Mouse (Mus musculus) hindbrain, embryonic 14.5 days (tissue): ENCODE measurements around the gene B2m. TPM values are rescaled to one million over a fixed set of nuclear protein-coding genes. Genes with fewer than 3 reads are reported as not detected.

Experiments
- ATAC-seq: fragments of 200-750 bp; cut with Nextera tagmentation; 2 replicates; pipeline ENCODE4 v1.8.0; 2017; ENCODE audit warnings: moderate number of reproducible peaks, mild to moderate bottlenecking, moderate TSS enrichment, moderate library complexity; ENCODE audit not compliant: low FRiP score
- DNase-seq: peaks from one replicate; pipeline ENCODE4 v3.0.0-alpha.2; 2015; ENCODE audit warnings: low spot score
- H3K27ac ChIP-seq: fragments of 300-500 bp; sonication (generic); 2 replicates; pipeline ENCODE4 v1.5.1; 2014; ENCODE audit warnings: mild to moderate bottlenecking, moderate library complexity
- H3K27me3 ChIP-seq: fragments of 300-500 bp; sonication (generic); 2 replicates; pipeline ENCODE4 v1.6.1; 2014; ENCODE audit warnings: mild to moderate bottlenecking, low read length, mixed read lengths; ENCODE audit not compliant: control insufficient read depth, insufficient read depth
- H3K36me3 ChIP-seq: fragments of 300-500 bp; sonication (generic); replicated peaks from 2 replicates; pipeline ENCODE4 v1.6.1; 2014; ENCODE audit not compliant: control insufficient read depth, insufficient read depth
- H3K4me1 ChIP-seq: fragments of 300-500 bp; sonication (generic); replicated peaks from 2 replicates; pipeline ENCODE4 v1.6.1; 2014; ENCODE audit warnings: antibody characterized with exemption, low read length, mixed read lengths; ENCODE audit not compliant: control insufficient read depth, insufficient read depth
- H3K4me2 ChIP-seq: fragments of 300-500 bp; sonication (generic); replicated peaks from 2 replicates; pipeline ENCODE4 v1.6.1; 2014; ENCODE audit warnings: mild to moderate bottlenecking, moderate library complexity
- H3K4me3 ChIP-seq: fragments of 300-500 bp; sonication (generic); replicated peaks from 2 replicates; pipeline ENCODE4 v1.5.1; 2014; ENCODE audit warnings: mild to moderate bottlenecking, low read length
- H3K9ac ChIP-seq: fragments of 300-500 bp; sonication (generic); 2 replicates; pipeline ENCODE4 v1.6.1; 2014
- H3K9me3 ChIP-seq: fragments of 300-500 bp; sonication (generic); 2 replicates; pipeline ENCODE4 v1.6.1; 2016; ENCODE audit warnings: low read length; ENCODE audit not compliant: control insufficient read depth
- WGBS: fragments of 180-500 bp; shearing (Covaris S2); extraction: QIAGEN DNeasy Blood & Tissue Kit; methylation state at CpG from one replicate; pipeline ENCODE4 v1.1.7; 2014; 5-methylcytosine and 5-hydroxymethylcytosine counted together
- polyA plus RNA-seq: library from polyadenylated mRNA; unstranded; fragments of >200 nt; fragmentation: Nextera tagmentation; extraction: Ambion mirVana; gene quantifications from 2 replicates; pipeline ENCODE4 v1.2.1, GENCODE M21; 2014

The B2m gene
- polyA plus RNA-seq, 1 experiment from 2014 or later, result 135 TPM

DNA sequence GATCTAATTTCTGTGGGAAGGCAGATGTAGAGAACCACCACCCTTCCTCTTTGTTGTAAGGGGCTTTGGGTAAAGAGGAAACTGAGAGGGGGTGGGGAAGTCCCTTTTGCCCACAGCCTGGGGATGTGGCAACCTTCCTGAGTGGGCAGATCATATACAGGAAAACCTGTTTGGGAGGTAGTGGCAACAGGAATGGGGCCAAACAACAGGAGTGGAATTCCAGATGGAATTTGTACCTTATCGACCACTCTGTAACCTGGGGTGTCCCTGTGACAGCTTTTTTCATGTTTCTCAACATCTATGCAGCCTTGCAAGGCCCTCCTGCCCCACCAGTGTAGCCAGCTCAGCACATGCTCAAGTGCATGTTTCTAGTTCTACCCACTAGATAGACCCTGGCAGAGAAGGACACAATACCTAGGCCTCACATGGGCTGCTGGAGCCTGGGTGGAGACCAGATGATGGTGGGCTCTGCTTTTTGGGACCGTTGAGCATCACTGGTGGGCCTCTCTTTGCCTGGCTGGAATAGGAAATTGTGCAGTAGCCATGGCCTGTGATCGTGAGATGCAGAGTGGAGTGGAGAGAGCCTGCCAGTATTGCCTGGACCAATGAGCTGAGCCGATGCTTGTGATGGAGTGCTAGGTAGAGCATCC is 8.7 kb downstream of the B2m start:
- no peak overlapping the region for H3K27ac ChIP-seq
- H3K4me2 ChIP-seq, result no peak overlapping the region
- ATAC-seq, result no peak
- H3K4me1 ChIP-seq, result no peaks in the 10 kb centered on the region
- no peak for DNase-seq
- no peak overlapping the region for H3K9ac ChIP-seq
- H3K27me3 ChIP-seq, result no peaks in the 10 kb centered on the region
- 93% methylated on average over 4 of the region's 4 CpGs for WGBS
- H3K9me3 ChIP-seq, result no peaks in the 10 kb centered on the region
- H3K4me3 ChIP-seq, result no peak overlapping the region
- H3K36me3 ChIP-seq, result no peaks in the 10 kb centered on the region

DNA sequence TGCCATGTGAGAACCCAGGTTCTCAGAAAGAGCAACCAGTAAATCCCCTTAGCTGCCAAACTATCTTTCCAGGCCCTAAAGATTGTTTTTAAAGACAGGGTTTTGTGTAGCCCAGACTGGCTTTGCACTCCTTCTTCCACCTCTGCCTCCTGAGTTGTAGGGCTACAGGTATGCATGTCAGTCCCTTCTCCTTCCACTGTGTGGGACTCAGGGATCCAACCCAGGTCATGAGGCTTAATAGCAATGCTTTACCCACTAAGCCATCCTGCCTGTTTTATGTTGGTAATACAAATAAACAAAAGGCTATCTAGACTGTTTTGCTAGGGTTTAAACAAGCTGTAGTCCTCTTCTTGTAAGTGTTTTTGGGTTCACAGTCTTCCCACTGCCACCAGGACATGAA is 10.1 kb downstream of the B2m start:
- Histone ChIP-seq H3K4me1 (no peaks in the 10 kb centered on the region), H3K9ac (no peak overlapping the region), H3K27me3 (no peaks in the 10 kb centered on the region), H3K4me2 (no peak overlapping the region), H3K9me3 (no peaks in the 10 kb centered on the region), H3K27ac (no peak overlapping the region), H3K4me3 (no peak overlapping the region), H3K36me3 (no peaks in the 10 kb centered on the region)
- DNase-seq (no peak), ATAC-seq (no peak)

- Histone ChIP-seq H3K27me3 (no peaks in the 10 kb centered on the region), H3K27ac (no peak overlapping the region), H3K9me3 (no peaks in the 10 kb centered on the region), H3K4me2 (no peak overlapping the region), H3K9ac (no peak overlapping the region), H3K36me3 (no peaks in the 10 kb centered on the region), H3K4me1 (no peaks in the 10 kb centered on the region), H3K4me3 (no peak overlapping the region)
- WGBS, result 57% methylated on average over 6 of the region's 6 CpGs
- ATAC-seq (no peak), DNase-seq (no peak)
Measured at GRCm38 (mm10) chr2:122158362-122158802, 10.9 kb downstream of the B2m start.

GRCm38 (mm10) chr2:122159667-122160066 is 12.2 kb downstream of the B2m start:
- H3K4me1 ChIP-seq, result no peaks in the 10 kb centered on the region
- H3K4me3 ChIP-seq, result no peak overlapping the region
- H3K27ac ChIP-seq, result no peak overlapping the region
- no peak for DNase-seq
- H3K27me3 ChIP-seq, result no peaks in the 10 kb centered on the region
- no peak overlapping the region for H3K4me2 ChIP-seq
- WGBS, result 86% methylated on average over 6 of the region's 6 CpGs
- ATAC-seq, result no peak
- no peaks in the 10 kb centered on the region for H3K36me3 ChIP-seq
- no peak overlapping the region for H3K9ac ChIP-seq
- no peaks in the 10 kb centered on the region for H3K9me3 ChIP-seq

- WGBS, result 43% methylated on average over 2 of the region's 2 CpGs
- ATAC-seq, result 0 out of 2 replicates have a peak, but pooled peaks have one; percentile 34
Measured at GRCm38 (mm10) chr2:122160680-122161079, 13.2 kb downstream of the B2m start, which contains the start of gene Trim69. Trim69 (plus strand) TSS chr2:122160700.

DNA sequence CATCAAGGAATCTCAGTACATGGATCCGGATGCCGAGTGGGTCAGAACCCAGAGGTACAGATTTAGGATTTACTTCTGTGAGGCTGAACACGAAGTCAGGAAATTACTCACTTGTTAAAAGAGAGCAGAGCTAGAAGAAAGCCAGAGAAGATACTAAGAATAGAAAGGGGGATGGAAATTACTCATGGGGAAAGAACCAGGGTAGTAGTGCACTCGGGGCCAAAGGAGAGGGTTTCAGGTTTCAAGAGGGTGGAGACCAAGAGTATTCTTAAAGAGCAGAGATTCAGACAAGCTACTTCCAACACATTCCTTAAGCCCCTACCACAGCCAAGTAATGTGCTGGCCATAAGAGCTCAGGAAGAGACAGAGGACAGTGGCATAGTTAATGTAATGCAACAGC is 14.1 kb downstream of the B2m start:
- H3K27ac ChIP-seq, result no peak overlapping the region
- H3K27me3 ChIP-seq, result no peaks in the 10 kb centered on the region
- no peaks in the 10 kb centered on the region for H3K36me3 ChIP-seq
- no peaks in the 10 kb centered on the region for H3K9me3 ChIP-seq
- DNase-seq (no peak), ATAC-seq (no peak)
- H3K4me1 ChIP-seq, result no peaks in the 10 kb centered on the region
- 29% methylated on average over 4 of the region's 4 CpGs for WGBS
- H3K9ac ChIP-seq, result no peak overlapping the region
- H3K4me2 ChIP-seq, result no peak overlapping the region
- H3K4me3 ChIP-seq, result no peak overlapping the region

More at GRCm38 (mm10) chr2:122160680-122161079, 13.2 kb downstream of the B2m start, which contains the start of gene Trim69:
- DNase-seq, result peak; percentile 79
- Histone ChIP-seq H3K27ac (no peak within 1 kb of the TSS), H3K9me3 (no peaks in the 10 kb centered on the region), H3K9ac (no peak within 1 kb of the TSS), H3K36me3 (no peaks in the 10 kb centered on the region), H3K4me3 (no peak within 1 kb of the TSS), H3K4me2 (no peak within 1 kb of the TSS), H3K27me3 (no peaks in the 10 kb centered on the region), H3K4me1 (no peaks in the 10 kb centered on the region)

DNA sequence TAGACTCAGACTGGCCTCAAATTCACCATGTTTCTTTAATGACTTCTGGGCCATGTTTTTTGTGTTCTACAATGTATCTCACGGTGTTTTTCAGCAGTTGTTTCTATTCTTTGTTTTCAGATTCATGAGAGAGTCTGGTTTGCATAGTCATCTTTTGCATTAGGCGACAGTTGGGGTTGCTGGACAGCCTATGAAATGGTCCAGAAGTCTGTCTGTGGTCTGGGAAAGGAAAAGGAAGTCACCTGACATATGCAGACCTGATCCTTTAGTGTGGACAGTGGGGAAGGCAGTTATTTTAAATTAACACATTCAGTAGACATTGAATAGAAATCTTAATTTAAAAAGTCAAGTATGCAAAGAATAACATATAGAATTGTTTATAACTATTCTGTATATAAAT is 15.0 kb downstream of the B2m start:
- Histone ChIP-seq H3K27me3 (no peaks in the 10 kb centered on the region), H3K27ac (no peak overlapping the region), H3K4me1 (no peaks in the 10 kb centered on the region), H3K9ac (no peak overlapping the region), H3K36me3 (no peaks in the 10 kb centered on the region), H3K4me3 (no peak overlapping the region), H3K9me3 (no peaks in the 10 kb centered on the region), H3K4me2 (no peak overlapping the region)
- ATAC-seq (no peak), DNase-seq (no peak)
- 80% methylated on average over 2 of the region's 2 CpGs for WGBS

GRCm38 (mm10) chr2:122163430-122164195 is 16.1 kb downstream of the B2m start:
- H3K9ac ChIP-seq, result no peak overlapping the region
- H3K9me3 ChIP-seq, result no peaks in the 10 kb centered on the region
- no peaks in the 10 kb centered on the region for H3K27me3 ChIP-seq
- WGBS, result 84% methylated on average over 13 of the region's 13 CpGs
- no peaks in the 10 kb centered on the region for H3K4me1 ChIP-seq
- no peaks in the 10 kb centered on the region for H3K36me3 ChIP-seq
- H3K4me3 ChIP-seq, result no peak overlapping the region
- ATAC-seq, result no peak
- DNase-seq, result no peak
- H3K4me2 ChIP-seq, result no peak overlapping the region
- no peak overlapping the region for H3K27ac ChIP-seq

DNA sequence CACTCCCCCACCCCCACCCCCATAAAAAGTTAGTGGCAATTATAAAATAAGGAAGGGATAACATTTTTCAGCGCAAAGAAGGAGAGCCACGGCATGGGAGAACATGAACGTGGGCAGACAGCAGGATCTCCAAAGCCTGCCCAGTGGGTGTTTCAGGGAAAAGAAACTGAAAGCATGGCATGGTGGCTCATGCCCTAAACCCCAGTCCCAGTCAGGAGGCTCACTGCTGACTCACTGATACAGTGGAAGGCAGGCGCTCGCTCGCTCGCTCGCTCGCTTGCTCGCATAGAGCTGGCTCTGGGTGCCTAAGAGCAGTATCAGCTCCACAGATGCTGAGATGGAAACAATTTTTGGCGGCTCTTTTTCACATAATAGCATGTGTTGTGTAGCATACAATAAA is 16.8 kb downstream of the B2m start:
- ATAC-seq, result no peak
- Histone ChIP-seq H3K4me2 (no peak overlapping the region), H3K27ac (no peak overlapping the region), H3K36me3 (no peaks in the 10 kb centered on the region), H3K27me3 (no peaks in the 10 kb centered on the region), H3K4me3 (no peak overlapping the region), H3K9ac (no peak overlapping the region), H3K9me3 (no peaks in the 10 kb centered on the region), H3K4me1 (no peaks in the 10 kb centered on the region)
- WGBS, result 85% methylated on average over 11 of the region's 11 CpGs
- DNase-seq, result no peak
